ENCODE assay signal across 27 mouse cellular contexts in the genomic region with DNA sequence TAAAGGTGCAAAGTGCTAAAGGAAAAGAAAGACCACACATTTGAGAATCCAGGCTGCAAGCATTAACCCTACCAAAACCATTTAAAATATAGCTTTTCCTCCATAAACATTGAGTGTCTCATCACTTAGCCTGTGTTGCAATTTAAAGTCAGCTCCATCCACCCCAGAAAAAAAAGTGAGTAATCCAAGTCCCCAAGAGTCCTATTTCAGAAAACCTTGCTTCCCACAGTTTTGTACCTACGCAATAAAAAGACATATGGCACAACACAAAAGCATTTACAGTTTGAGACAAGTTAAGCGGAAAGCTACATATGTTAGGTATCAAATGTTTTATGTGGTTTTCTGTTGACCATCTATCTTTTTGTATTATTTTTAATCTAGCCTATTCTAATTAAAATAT.
"Had no signal": no experiment of that assay in that cellular context is flagged by ENCODE, and none has a peak within 500 bp of the region (broad histone marks: within the 10 kb centered on the region; RNA-seq: fewer than 3 reads in every experiment).

No protein-coding gene starts in this region.

- H3K36me3 ChIP-seq: heart, embryonic 10.5 days; heart, embryonic 13.5 days; heart, embryonic 15.5 days; hindbrain, embryonic 10.5 days; hindbrain, embryonic 12.5 days; intestine, embryonic 15.5 days; limb, embryonic 10.5 days; limb, embryonic 12.5 days; liver, embryonic 13.5 days had no signal

- H3K27me3 ChIP-seq: heart, embryonic 13.5 days; heart, embryonic 15.5 days; hindbrain, embryonic 12.5 days; intestine, embryonic 15.5 days; limb, embryonic 12.5 days; liver, embryonic 13.5 days had no signal

- H3K4me2 ChIP-seq: heart, embryonic 13.5 days; heart, embryonic 15.5 days; hindbrain, embryonic 12.5 days; hindbrain, embryonic 14.5 days; intestine, embryonic 15.5 days; limb, embryonic 12.5 days; liver, embryonic 11.5 days; liver, embryonic 13.5 days had no signal

- DNase-seq: gastrocnemius, adult 2 months; gastrocnemius, postnatal 10 days; gastrocnemius, postnatal 25 days; heart, adult 18-20 months; heart, postnatal 4 days; kidney, adult 18-20 months; kidney, adult 8-10 months; kidney, postnatal 14 days; kidney, postnatal 36 days; layer of hippocampus, adult 9-11 months; layer of hippocampus, postnatal 36 days; liver; liver, embryonic 13.5 days had no signal

- H3K9ac ChIP-seq: heart, embryonic 13.5 days; heart, embryonic 15.5 days; hindbrain, embryonic 12.5 days; hindbrain, embryonic 14.5 days; intestine, embryonic 15.5 days; limb, embryonic 12.5 days; liver, embryonic 13.5 days had no signal

- H3K4me1 ChIP-seq: hindbrain, embryonic 10.5 days; hindbrain, embryonic 12.5 days; intestine, embryonic 15.5 days; limb, embryonic 10.5 days; liver, embryonic 13.5 days had no signal

- ATAC-seq: hindbrain, embryonic 16.5 days; inflammation-experienced regulatory T-cells, adult 6 months; intestine, embryonic 15.5 days; intestine, postnatal 0 days had no signal

- H3K4me3 ChIP-seq: gastrocnemius, adult 2 months; heart, embryonic 10.5 days; heart, embryonic 13.5 days; heart, embryonic 15.5 days; hindbrain, embryonic 10.5 days; hindbrain, embryonic 12.5 days; intestine, embryonic 15.5 days; left cerebral cortex, adult 2 months; limb, embryonic 10.5 days; limb, embryonic 12.5 days; liver, embryonic 13.5 days had no signal

- H3K27ac ChIP-seq: gastrocnemius, adult 2 months; heart, embryonic 10.5 days; heart, embryonic 13.5 days; heart, embryonic 15.5 days; hindbrain, embryonic 10.5 days; hindbrain, embryonic 12.5 days; hindbrain, embryonic 14.5 days; intestine, embryonic 15.5 days; left cerebral cortex, adult 2 months; limb, embryonic 10.5 days; limb, embryonic 12.5 days; liver, embryonic 13.5 days had no signal

- H3K9me3 ChIP-seq: heart, embryonic 10.5 days; heart, embryonic 13.5 days; heart, embryonic 15.5 days; hindbrain, embryonic 10.5 days; hindbrain, embryonic 12.5 days; intestine, embryonic 15.5 days; limb, embryonic 10.5 days; limb, embryonic 12.5 days; liver, embryonic 13.5 days had no signal
